Mouse (Mus musculus): ENCODE measurements at regions not wholly inside any gene's neighbourhood (a gene's known extent, or its start where the extent isn't known, plus 50 kb on each side); places are given as distances from the start of the nearest gene placed in this dataset.

DNA sequence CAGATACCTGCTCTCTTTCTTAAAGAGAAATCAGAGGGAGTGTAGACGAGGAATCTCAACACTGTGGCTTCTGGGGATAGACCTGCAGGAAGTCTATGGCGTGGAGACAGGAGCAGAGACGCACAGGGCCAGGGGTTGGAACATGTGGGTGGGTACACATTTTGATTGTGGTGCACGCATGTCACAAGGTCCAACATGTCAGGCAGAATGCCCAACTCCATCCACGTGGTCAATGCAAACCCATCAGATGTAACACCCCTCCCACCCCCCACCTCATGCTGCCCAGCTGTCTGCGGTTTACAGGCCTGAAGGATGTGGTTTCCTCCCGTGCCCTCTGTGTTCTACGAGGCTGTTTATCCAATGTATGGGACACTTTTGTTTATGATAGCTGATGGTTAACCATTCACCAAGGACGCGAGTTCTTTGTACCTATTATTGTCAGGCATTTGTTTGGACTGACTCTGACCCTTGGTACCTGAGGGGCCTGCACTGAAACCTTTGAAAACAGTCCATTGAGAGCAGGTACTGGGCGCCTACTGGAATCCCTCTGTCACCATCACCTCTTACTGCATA is 142.2 kb downstream of the Irs2 start:
- peak; percentile 18 for DNase-seq

DNA sequence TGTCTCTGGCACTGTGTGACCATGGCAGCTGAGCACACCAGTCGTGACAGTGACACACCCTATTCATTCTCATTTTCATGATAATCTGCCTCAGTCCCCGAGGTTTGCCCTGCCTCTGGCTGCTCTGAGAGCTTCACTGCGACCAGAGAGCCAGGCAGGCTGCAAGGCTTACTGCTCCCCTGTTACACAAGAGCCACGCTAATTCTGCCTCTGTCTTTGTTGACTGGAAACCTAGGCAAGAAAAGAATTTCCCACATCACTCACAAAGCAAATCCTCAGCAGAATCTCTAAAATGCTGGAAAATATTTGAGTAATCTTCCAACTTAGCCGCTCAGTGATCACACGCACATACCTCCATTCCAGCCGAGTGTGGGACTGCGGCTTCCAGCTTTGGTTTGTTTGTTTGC is 142.8 kb downstream of the Irs2 start:
- peak; percentile 44 for DNase-seq

DNA sequence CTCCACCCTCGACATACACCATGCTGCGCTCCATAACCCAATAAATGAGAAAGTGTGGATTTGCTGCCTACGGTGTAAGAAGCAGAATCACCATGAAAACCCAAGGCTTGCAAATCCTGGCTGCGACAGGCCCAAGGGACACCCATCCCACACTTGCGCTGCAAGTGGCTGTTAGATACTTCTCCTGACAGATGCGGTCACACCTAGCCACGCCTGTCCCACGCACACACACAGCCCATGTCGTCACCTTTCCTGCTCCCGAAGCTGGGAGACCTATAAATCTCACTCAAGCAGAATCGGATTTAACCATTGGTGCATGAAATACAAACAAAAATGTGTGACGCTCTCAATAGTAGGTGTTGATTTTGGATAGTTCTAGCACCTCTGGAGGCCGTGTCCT is 145.8 kb downstream of the Irs2 start:
- no peak for DNase-seq

DNA sequence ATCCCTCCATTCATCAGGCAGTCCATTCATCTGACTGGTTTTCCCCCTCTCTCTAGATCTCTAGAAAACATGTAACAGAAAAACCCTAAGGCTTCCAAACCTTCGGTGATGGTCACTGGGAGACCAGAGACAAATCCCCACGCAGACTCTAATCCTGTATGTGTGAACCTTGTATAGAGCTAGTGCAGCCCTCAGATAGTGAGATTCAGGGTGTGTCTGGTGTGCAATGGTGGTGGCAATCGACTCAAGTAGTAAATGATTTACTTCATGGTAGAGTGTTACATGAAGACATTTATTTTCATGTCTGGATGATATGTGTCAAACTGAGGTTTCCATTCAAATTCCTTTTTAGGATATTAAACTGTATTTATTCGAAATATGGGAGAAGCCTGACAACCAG is 147.4 kb downstream of the Irs2 start:
- DNase-seq = no peak

DNA sequence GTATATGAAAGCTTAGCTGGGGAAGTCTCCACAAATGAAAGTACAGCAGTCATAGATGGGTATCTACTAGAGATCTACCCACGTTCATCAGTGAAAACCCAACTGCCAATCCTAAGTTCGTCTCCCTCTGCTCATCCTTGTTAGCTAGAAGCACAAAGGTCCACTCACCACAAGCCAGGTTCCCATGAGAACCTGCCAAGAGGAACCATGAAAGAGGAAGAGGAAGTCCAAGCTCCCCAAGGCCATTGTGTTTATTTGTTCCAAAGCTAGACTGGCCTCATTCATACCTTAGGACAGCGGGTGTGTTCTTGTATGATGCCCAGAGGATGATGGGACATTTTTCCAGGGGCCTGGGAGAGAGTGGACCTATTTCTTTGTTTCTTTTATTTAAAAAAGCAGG is 150.4 kb downstream of the Irs2 start:
- DNase-seq = no peak

DNA sequence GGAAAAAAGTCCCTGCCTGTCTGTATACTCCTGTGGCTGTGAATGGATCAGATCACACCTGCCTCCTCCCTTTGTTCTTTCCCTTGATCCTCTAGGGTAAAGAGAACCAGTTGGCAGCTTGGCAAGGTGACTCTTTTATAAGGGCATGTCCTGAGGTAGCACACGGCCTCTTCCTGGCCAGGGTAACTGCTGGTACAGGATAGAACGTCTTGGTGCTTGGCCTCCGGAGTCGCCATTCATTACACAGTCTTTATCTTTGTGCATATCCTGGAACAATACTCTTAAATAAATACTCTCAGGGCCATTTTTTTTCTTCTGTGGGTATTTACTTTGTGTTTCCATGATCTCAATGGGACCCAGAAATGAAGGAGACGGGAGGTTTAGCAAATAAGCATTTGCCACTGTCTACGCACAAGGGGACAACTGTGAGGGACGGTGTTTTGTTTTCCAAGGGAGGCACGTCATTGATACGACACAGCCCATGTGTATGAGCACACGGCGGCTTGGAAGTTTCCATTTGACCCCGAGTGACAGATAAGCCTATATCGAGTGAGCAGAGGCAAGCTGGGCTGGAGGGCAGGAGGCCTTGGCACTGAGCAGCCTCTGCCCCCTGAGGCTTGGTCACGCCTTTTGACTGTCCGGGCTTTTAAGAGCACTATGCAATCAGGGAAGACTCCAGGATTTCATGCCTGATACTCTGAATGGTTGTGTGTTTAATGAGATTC is 151.1 kb downstream of the Irs2 start:
- no peak for DNase-seq

DNA sequence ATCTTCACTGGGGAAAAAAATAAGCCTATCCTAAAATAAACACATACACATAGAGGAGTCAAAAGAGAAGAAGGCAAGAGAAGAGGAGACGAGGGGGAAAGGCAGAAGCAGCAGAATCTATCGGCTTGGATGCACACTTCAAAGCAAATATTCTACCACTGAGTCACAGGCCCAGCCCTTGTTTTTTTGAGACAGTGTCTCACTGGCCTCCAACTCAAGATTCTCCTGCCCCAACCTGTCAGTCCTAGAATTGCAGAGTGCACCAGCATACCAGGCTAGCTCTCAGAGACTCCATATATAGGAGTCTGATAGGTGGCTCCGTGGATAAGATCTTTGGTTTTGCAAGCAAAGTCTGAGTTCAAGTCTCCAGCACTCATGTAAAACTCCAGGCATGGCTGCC is 152.6 kb downstream of the Irs2 start:
- no peak for DNase-seq

DNA sequence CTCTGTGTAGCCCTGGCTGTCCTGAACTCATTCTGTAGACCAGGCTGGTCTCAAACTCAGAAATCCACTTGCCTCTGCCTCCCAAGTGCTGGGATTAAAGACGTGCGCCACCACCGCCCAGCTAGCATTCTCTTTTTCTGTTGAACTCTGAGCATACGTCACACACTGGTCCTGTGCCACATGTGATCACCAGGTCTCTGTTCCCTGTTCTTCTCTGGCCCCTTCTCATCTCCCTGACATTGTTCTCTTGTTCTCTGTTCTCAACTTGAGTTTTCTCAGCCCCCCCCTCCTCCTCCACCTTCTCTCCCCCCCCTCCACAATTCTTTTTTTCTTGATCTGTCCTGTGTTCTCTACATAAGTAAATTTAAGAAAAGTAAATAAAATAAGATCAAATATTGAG is 153.1 kb downstream of the Irs2 start:
- DNase-seq = no peak

DNA sequence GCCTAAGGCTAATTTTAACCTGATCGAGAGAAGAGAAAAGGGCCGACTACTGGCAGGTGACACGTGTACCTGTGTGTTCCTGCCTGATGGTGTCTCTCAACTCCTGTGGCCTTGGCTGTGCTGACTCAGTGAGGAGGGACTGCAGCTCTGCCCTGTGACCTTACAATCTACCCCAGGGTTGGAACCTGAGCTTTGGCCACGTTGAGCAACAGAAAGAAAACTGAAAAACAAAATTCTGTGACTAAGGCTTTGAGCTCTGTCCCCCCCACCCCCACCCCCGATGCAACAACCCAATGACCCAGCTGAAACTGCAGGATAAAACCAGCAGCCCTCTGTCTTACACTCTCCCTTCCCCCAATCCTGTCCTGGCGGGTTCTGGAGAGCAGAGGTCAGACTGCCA is 153.7 kb downstream of the Irs2 start:
- DNase-seq = no peak

DNA sequence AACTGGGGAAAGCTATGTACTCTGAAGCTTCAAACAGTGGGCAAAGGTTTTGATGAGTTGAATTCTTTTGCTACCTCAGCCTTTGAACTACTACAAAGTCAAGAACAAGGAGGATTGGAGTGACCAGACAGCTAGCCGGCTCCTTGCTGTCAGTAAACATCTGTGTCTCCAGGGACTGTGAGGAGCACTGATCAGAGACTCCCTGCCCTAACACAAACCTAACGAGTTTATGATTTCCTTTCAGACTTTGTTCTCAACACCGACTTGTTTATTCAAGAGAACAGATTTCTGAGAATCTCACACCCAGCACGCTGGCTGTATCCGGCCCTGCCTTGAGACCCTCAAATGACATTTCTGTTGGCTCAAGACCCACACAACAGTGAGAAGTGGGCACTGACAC is 154.4 kb downstream of the Irs2 start:
- no peak for DNase-seq

DNA sequence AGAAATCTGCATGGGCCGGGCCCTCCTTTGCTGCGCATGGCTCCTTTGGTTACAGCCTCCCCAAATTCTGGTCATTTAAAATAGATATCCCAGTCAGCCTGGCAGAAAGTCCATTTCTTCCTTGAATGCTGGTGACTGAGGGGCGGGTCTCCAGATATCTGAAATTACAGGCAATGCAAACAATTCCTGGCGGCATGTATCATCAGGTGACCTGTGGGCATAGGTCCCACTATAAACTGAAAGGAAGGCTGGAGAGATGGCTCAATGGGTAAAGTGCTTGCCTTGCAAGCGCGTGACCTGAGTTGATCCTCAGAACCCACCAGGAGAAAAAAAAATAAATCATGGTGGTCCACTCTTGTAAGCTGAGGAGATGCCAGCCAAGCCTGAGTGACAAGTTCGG is 158.3 kb downstream of the Irs2 start:
- no peak for DNase-seq

DNA sequence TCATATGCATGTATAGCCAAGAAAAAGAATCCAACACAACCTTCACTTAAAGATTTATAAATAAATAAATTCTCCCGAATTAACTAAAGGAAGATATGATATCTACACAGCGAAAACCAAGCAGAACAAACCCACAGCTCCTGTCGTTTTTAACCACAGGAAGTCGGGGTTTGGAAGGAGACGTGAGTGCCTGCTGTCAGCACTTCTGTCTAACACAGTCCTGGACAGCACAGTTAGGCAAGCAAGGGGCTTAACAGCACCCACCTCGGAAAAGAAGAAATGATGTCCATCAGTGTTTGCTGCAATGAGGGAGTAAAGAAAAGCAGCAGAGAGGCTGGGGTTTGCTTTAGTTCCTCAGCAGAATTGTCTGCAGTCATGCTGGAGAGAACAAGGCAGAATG is 162.7 kb downstream of the Irs2 start:
- no peak for DNase-seq

DNA sequence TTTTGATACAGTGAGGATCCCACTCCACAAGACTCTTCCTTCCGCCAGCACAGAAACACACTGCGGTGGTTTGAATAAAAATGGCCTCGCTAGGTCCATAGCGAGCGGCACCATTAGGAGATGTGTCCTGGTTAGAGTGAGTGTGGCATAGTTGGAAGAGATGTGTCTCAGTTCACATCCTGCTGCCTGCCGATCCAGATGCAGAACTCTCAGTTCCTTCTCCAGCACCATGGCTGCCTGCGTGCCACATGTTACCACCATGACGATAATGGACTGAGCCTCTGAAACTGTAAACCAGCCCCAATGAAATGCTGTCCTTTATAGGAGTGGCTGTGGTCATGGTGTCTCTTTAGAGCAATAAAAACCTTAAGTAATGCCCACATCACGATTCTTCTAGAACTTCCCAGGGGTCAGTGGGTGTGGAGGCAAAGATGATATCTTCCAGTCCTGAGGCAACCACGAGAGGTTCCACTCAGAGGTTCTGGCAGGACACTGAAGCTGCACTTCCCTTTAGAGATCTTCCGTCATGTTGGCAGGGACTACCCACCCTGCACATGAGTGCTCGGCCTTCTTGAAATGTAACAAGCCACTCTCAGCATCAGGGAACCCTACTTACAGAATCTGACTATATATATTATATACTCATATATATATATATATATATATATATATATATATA is 167.3 kb downstream of the Irs2 start:
- no peak for DNase-seq

DNA sequence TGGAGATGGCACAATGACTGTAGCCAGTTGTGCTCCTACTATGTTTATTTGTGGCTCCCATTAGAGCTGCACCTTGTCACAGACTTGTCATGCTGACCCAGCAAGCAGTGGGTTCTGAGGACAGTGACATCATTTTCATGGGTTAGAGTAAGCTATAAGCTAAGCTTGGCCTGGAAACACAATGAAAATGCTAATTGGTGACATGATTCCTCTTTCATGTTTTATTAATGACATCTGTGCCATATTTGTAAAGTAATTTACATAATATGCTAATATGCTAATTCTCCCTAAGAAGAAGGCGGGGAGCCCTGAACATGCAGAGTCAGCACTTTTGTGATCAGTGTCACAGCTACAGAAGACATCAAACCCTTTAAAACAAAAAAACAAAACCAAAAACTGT is 168.2 kb downstream of the Irs2 start:
- no peak for DNase-seq

DNA sequence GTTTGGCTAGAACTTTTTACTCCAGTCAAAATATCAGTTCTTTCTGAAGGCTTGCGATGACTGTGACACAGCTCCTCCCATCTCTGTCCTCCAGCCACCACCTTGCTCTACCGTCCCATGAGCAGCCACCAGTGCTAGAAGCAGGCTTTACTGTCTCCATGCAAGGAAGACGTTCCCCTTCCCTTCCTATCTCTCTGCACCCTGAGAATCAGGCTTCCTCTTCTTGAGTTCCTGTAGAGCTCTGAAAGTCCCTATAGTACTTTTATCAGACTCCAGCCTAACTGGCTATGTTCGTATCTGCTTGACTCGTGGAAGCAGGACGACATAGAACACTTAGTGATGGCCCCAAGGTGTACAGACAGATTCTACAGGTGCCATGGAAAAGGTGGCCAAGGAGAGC is 173.2 kb downstream of the Irs2 start:
- DNase-seq = no peak

DNA sequence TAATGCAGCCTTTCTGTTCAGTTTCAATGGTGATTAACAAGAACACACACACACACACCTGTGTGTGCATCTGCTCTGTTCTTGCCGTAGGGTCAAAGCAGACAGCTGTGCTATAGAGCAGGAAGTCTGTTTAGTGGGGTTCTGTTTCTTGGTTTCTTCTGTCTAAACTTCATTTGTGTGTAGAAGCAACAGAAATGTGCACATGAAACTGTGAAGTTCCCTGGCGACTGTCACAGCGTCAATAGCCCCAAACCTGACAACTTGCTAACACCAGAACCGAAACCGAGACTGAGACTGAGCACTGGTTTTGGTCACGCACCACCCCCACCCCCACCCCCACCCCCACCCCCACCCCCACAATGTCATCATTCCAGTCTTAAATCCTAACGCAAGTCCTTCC is 176.4 kb downstream of the Irs2 start:
- no peak for DNase-seq

DNA sequence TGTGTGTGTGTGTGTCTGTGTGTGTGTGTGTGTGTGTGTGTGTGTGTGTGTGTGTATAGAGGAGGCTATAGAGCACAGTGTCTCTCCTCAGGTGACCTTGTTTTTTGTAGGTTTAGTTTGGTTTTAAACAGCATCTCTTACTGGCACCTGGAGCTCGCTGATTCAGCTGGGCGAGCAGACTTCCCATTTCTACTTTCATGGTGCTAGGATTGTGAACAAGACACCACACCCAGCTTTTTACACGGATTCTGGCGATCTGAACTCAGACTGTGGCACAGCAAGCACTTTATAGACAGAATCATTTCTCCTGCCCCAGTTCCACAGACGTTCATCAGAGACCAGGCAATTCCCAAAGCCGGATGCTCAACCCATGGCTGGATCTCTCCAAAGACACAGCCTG is 177.0 kb downstream of the Irs2 start:
- DNase-seq = no peak

DNA sequence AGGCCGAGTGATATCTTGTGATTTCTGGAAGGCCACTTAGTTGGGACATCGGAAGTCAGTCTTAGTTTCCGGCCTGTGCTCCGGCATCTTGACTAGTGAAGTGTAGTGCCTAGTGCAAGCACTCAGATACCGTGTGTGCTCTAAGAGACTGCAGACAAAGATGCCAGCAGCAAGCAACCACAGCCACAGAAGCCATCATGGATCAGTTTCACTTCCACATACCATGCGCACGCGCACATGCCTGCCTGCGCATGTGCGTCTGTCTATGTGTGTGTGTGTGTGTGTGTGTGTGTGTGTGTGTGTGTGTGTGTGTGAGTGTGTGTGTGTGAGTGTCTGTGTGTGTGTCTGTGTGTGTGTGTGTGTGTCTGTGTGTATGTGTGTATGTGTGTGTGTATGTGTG is 177.4 kb downstream of the Irs2 start:
- DNase-seq = no peak

DNA sequence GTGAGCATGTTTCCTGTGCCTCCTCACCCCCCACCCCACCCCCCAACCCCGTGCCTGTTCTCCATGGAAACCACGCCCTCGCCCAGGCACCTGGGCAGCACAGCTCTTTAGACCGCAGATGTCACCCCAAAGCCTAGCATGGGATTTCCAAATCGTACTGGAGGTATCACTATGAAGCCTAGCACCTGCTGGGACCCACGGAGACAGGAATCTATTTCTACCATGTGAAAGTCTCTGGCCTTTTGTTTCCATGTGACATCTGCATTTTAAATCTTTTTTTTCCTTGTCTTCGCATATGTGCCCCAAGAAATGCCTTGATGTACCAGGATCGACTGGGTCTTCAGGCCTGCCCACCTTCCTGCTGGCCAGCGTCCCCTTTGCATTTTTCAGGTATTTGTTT is 179.7 kb downstream of the Irs2 start:
- DNase-seq = no peak

DNA sequence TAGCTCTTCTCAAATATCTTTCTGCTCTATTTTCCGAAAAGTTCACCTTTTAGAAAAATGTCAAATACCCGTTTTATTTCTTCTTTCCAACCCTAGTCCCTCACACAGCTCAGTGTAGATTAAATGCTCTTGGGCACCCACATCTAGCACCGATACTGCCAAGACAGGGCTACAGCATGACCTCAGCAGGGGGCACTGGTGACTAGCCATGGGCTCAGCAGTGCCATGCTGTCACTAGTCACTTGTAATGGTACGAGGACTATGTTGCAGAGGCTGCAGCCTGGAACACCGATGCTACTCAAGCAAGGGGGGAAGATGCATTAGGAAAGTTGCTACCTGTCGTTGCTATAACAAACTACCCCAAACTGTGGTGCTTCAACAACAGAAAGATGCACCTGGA is 180.7 kb downstream of the Irs2 start:
- DNase-seq = peak; percentile 29

DNA sequence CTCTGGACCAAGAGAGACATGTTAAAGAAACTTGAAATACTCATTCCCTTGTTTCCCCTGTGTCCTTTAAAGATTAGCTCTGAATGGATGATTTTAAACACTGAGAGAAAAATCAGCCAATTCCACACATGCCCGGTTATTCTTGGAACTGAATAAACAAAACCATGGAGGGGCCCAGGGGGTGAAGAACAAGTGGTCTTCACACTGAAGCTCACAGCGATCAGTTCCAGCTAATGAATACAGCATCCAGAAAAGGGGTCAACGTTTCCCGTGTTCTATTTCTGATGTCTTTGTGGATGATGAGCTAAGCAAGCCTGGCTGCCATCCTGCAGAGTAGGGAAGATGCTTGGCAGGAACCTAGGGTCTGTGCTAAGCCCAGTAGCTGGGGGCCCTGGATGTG is 182.3 kb downstream of the Irs2 start:
- no peak for DNase-seq

DNA sequence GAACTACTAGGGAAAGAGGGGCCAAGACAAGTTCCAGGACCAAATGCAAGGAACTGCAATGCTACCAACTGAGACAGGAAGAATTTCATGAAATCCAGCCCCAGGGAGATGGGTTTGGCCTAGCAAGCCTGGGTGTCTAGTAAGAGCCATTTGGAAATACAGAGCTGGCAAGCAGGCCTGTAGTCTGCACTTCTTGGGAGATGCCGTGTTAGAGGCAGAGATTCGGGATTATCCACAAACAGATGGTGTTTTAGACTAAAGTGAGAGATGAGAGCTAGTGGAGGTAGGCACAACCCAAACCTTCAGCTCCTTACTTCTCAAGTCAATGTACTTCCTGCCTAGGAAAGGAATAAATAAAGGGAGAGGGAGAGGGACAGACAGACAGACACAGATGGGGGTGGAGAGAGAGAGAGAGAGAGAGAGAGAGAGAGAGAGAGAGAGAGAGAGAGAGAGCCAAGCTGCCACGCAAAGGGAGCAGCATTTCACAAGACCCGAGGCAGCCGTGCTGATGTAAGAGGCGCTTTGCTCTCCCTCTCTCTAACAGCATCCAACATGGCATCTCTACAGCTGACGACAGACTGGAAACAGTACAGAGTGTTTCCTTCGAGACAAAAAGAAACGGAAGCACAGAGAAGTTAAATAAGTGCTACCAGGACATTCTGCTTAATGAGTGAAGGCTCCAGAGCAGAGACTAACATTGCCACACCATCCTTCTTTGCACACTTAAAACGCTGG is 182.9 kb downstream of the Irs2 start:
- peak; percentile 44 for DNase-seq

DNA sequence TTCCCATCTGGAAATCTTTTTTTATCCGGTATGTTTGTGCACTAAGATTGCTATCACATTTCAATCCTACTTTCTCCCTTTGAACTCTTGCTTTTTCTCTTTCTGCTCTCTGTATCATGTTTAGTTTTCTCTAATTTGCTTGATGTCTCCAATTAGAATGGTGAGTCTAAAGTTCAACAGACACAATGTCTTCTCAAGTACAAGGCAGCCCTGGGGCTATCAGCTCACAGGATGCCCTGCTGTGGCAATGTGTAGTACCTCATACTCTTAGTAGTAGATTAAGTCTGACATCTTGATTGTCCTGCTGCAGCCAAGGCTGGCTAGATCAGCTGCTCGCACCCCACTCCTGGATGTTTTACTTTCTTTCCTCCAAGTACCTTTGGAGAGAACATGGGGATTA is 186.4 kb downstream of the Irs2 start:
- DNase-seq = no peak

DNA sequence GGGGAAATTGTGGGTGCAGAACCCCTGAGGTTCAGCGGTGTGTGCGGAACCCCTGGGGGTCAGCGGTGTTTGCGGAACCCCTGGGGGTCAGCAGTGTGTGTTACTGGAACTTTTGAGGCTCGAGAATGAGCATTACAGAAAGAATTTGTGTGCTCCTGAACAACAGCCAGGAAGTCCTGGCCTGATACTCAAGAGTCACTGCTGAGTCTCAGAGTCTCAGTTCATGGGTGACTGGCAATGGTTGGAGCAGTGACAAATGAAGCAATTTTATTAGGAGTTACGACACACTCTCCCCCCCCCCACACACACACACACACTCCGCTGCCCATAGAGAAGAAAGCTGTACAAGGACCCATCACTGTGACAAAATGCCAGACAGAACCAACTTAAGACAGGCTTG is 193.8 kb downstream of the Irs2 start:
- no peak for DNase-seq

Measured in lung, postnatal 10 days (tissue).